Mouse (Mus musculus): ENCODE measurements around the gene Dydc1. TPM values are rescaled to one million over a fixed set of nuclear protein-coding genes. Genes with fewer than 3 reads are reported as not detected.
A peak's percentile ranks its signal among the peaks of the same experiment; 100 is the strongest.
"Not testable (repeated sequence)": the region's sequence is repeated elsewhere in the genome, so short reads cannot be mapped to it uniquely, and the experiment has no call there.

Gene Dydc1
- not detected in 2 replicates for total RNA-seq (2015; ENCODE audit: low replicate concordance)
- not detected in 2 replicates for total RNA-seq (2017; ENCODE audit: low replicate concordance)

- no peak for ATAC-seq (replicated peaks; ENCODE audit: low FRiP score, poor library complexity, severe bottlenecking)
These were observed at the start of gene Dydc1 for GRCm38 (mm10) chr14:41072229-41072943. Gene Dydc1, plus strand, starts transcription at chr14:41072911.

GRCm38 (mm10) chr14:41025087-41025486 is 47.6 kb upstream of the Dydc1 start:
- ATAC-seq (replicated peaks; ENCODE audit: low FRiP score, poor library complexity, severe bottlenecking): no peak

- ATAC-seq (replicated peaks; ENCODE audit: low FRiP score, poor library complexity, severe bottlenecking): peak; percentile 56; the same call in 1 of the 2 replicates
These were observed 47.0 kb upstream of the Dydc1 start for GRCm38 (mm10) chr14:41025594-41026284.

GRCm38 (mm10) chr14:41029303-41029702 is 43.4 kb upstream of the Dydc1 start:
- ATAC-seq (replicated peaks; ENCODE audit: low FRiP score, poor library complexity, severe bottlenecking): no peak

GRCm38 (mm10) chr14:41030989-41031513 is 41.7 kb upstream of the Dydc1 start:
- no peak for ATAC-seq (replicated peaks; ENCODE audit: low FRiP score, poor library complexity, severe bottlenecking)

- peak; percentile 76 for ATAC-seq (replicated peaks; ENCODE audit: low FRiP score, poor library complexity, severe bottlenecking)
These were observed 39.3 kb upstream of the Dydc1 start for GRCm38 (mm10) chr14:41033135-41034110.

GRCm38 (mm10) chr14:41035146-41035798 is 37.4 kb upstream of the Dydc1 start:
- peak; percentile 84 for ATAC-seq (replicated peaks; ENCODE audit: low FRiP score, poor library complexity, severe bottlenecking)

- ATAC-seq (replicated peaks; ENCODE audit: low FRiP score, poor library complexity, severe bottlenecking): no peak
These were observed 25.3 kb upstream of the Dydc1 start for GRCm38 (mm10) chr14:41047402-41047801.

- ATAC-seq (replicated peaks; ENCODE audit: low FRiP score, poor library complexity, severe bottlenecking): no peak
These were observed 22.2 kb upstream of the Dydc1 start for GRCm38 (mm10) chr14:41050471-41050870.

- ATAC-seq (replicated peaks; ENCODE audit: low FRiP score, poor library complexity, severe bottlenecking): no peak
These were observed 20.2 kb upstream of the Dydc1 start for GRCm38 (mm10) chr14:41052481-41052880.

GRCm38 (mm10) chr14:41053190-41053589 is 19.5 kb upstream of the Dydc1 start:
- not testable (repeated sequence) for ATAC-seq (replicated peaks; ENCODE audit: low FRiP score, poor library complexity, severe bottlenecking)

- ATAC-seq (replicated peaks; ENCODE audit: low FRiP score, poor library complexity, severe bottlenecking): peak; percentile 80
These were observed 7.5 kb upstream of the Dydc1 start for GRCm38 (mm10) chr14:41065168-41065567.

GRCm38 (mm10) chr14:41066416-41066815 is 6.3 kb upstream of the Dydc1 start:
- ATAC-seq (replicated peaks; ENCODE audit: low FRiP score, poor library complexity, severe bottlenecking): no peak

GRCm38 (mm10) chr14:41069108-41069507 is 3.6 kb upstream of the Dydc1 start, which contains the start of gene Dydc2:
Gene Dydc2, minus strand, starts transcription at chr14:41069208.
- no peak for ATAC-seq (replicated peaks; ENCODE audit: low FRiP score, poor library complexity, severe bottlenecking)

GRCm38 (mm10) chr14:41070343-41070742 is 2.4 kb upstream of the Dydc1 start:
- no peak for ATAC-seq (replicated peaks; ENCODE audit: low FRiP score, poor library complexity, severe bottlenecking)

- no peak for ATAC-seq (replicated peaks; ENCODE audit: low FRiP score, poor library complexity, severe bottlenecking)
These were observed 199 bp downstream of the Dydc1 start for GRCm38 (mm10) chr14:41072944-41073275.

- no peak for ATAC-seq (replicated peaks; ENCODE audit: low FRiP score, poor library complexity, severe bottlenecking)
These were observed 9.7 kb downstream of the Dydc1 start for GRCm38 (mm10) chr14:41082408-41082807.

- no peak for ATAC-seq (replicated peaks; ENCODE audit: low FRiP score, poor library complexity, severe bottlenecking)
These were observed 14.8 kb downstream of the Dydc1 start for GRCm38 (mm10) chr14:41087509-41087908.

GRCm38 (mm10) chr14:41090777-41091176 is 18.1 kb downstream of the Dydc1 start:
- no peak; the same call in 1 of the 2 replicates for ATAC-seq (replicated peaks; ENCODE audit: low FRiP score, poor library complexity, severe bottlenecking)
